Mouse (Mus musculus): Measurements from ENCODE around the gene Fam170b. TPM values are rescaled to one million over a fixed set of nuclear protein-coding genes. Genes with fewer than 3 reads are reported as not detected.
A peak's percentile ranks its signal among the peaks of the same experiment; 100 is the strongest.

The Fam170b gene
- polyA plus RNA-seq, 1 experiment from 2014 or later, result not detected

GRCm38 (mm10) chr14:32801016-32801661 is 32.6 kb upstream of the Fam170b start:
- no peak; the same call in 1 of the 2 replicates for ATAC-seq (ENCODE audit: low FRiP score)

GRCm38 (mm10) chr14:32801662-32802024 is 32.1 kb upstream of the Fam170b start:
- ATAC-seq (ENCODE audit: low FRiP score) (no peak), DNase-seq (ENCODE audit: low spot score) (no peak)
- H3K4me1 ChIP-seq (replicated peaks; ENCODE audit: control insufficient read depth, insufficient read depth, low read length), result no peaks in the 10 kb centered on the region
- H3K9ac ChIP-seq (ENCODE audit: low read depth, low read length), result no peak overlapping the region
- H3K9me3 ChIP-seq (ENCODE audit: control insufficient read depth, low read length), result no peaks in the 10 kb centered on the region
- H3K27me3 ChIP-seq (ENCODE audit: control insufficient read depth, insufficient read depth, low read length), result no peaks in the 10 kb centered on the region
- no peak overlapping the region for H3K4me2 ChIP-seq (replicated peaks; ENCODE audit: low read depth, low read length)
- H3K4me3 ChIP-seq (ENCODE audit: low read depth, low read length), result no peak overlapping the region
- H3K36me3 ChIP-seq (ENCODE audit: control insufficient read depth, insufficient read depth, low read length), result no peaks in the 10 kb centered on the region
- H3K27ac ChIP-seq (ENCODE audit: low read depth, low read length), result no peak overlapping the region

More at GRCm38 (mm10) chr14:32801016-32801661, 32.6 kb upstream of the Fam170b start:
- WGBS, result 57% methylated on average over 11 of the region's 11 CpGs
- no peak overlapping the region for H3K9ac ChIP-seq (ENCODE audit: low read depth, low read length)
- H3K4me1 ChIP-seq (replicated peaks; ENCODE audit: control insufficient read depth, insufficient read depth, low read length), result no peaks in the 10 kb centered on the region
- H3K36me3 ChIP-seq (ENCODE audit: control insufficient read depth, insufficient read depth, low read length), result no peaks in the 10 kb centered on the region
- H3K4me3 ChIP-seq (ENCODE audit: low read depth, low read length), result no peak overlapping the region
- DNase-seq (ENCODE audit: low spot score), result peak; percentile 45
- no peak overlapping the region for H3K27ac ChIP-seq (ENCODE audit: low read depth, low read length)
- no peak overlapping the region for H3K4me2 ChIP-seq (replicated peaks; ENCODE audit: low read depth, low read length)
- H3K27me3 ChIP-seq (ENCODE audit: control insufficient read depth, insufficient read depth, low read length), result no peaks in the 10 kb centered on the region
- no peaks in the 10 kb centered on the region for H3K9me3 ChIP-seq (ENCODE audit: control insufficient read depth, low read length)

GRCm38 (mm10) chr14:32810111-32810510 is 23.7 kb upstream of the Fam170b start:
- H3K4me3 ChIP-seq (ENCODE audit: low read depth, low read length), result no peak overlapping the region
- no peak overlapping the region for H3K27ac ChIP-seq (ENCODE audit: low read depth, low read length)
- no peaks in the 10 kb centered on the region for H3K4me1 ChIP-seq (replicated peaks; ENCODE audit: control insufficient read depth, insufficient read depth, low read length)
- no peaks in the 10 kb centered on the region for H3K36me3 ChIP-seq (ENCODE audit: control insufficient read depth, insufficient read depth, low read length)
- DNase-seq (ENCODE audit: low spot score) (no peak), ATAC-seq (ENCODE audit: low FRiP score) (no peak)
- no peak overlapping the region for H3K4me2 ChIP-seq (replicated peaks; ENCODE audit: low read depth, low read length)
- H3K9me3 ChIP-seq (ENCODE audit: control insufficient read depth, low read length), result no peaks in the 10 kb centered on the region
- no peak overlapping the region for H3K9ac ChIP-seq (ENCODE audit: low read depth, low read length)
- H3K27me3 ChIP-seq (ENCODE audit: control insufficient read depth, insufficient read depth, low read length), result no peaks in the 10 kb centered on the region

GRCm38 (mm10) chr14:32812429-32812828 is 21.3 kb upstream of the Fam170b start:
- DNase-seq (ENCODE audit: low spot score) (no peak), ATAC-seq (ENCODE audit: low FRiP score) (no peak)
- Histone ChIP-seq H3K9ac (ENCODE audit: low read depth, low read length) (no peak overlapping the region), H3K4me3 (ENCODE audit: low read depth, low read length) (no peak overlapping the region), H3K4me1 (replicated peaks; ENCODE audit: control insufficient read depth, insufficient read depth, low read length) (no peaks in the 10 kb centered on the region), H3K4me2 (replicated peaks; ENCODE audit: low read depth, low read length) (no peak overlapping the region), H3K36me3 (ENCODE audit: control insufficient read depth, insufficient read depth, low read length) (no peaks in the 10 kb centered on the region), H3K27me3 (ENCODE audit: control insufficient read depth, insufficient read depth, low read length) (no peaks in the 10 kb centered on the region), H3K27ac (ENCODE audit: low read depth, low read length) (no peak overlapping the region), H3K9me3 (ENCODE audit: control insufficient read depth, low read length) (no peaks in the 10 kb centered on the region)
- 77% methylated on average over 6 of the region's 6 CpGs for WGBS

GRCm38 (mm10) chr14:32814961-32815360 is 18.8 kb upstream of the Fam170b start:
- DNase-seq (ENCODE audit: low spot score), result no peak
- H3K9ac ChIP-seq (ENCODE audit: low read depth, low read length), result no peak overlapping the region
- no peak for ATAC-seq (ENCODE audit: low FRiP score)
- H3K4me3 ChIP-seq (ENCODE audit: low read depth, low read length), result no peak overlapping the region
- WGBS, result 65% methylated on average over 4 of the region's 4 CpGs
- no peak overlapping the region for H3K4me2 ChIP-seq (replicated peaks; ENCODE audit: low read depth, low read length)
- no peaks in the 10 kb centered on the region for H3K9me3 ChIP-seq (ENCODE audit: control insufficient read depth, low read length)
- H3K36me3 ChIP-seq (ENCODE audit: control insufficient read depth, insufficient read depth, low read length), result no peaks in the 10 kb centered on the region
- H3K27ac ChIP-seq (ENCODE audit: low read depth, low read length), result no peak overlapping the region
- no peaks in the 10 kb centered on the region for H3K27me3 ChIP-seq (ENCODE audit: control insufficient read depth, insufficient read depth, low read length)
- H3K4me1 ChIP-seq (replicated peaks; ENCODE audit: control insufficient read depth, insufficient read depth, low read length), result no peaks in the 10 kb centered on the region

- H3K4me2 ChIP-seq (replicated peaks; ENCODE audit: low read depth, low read length), result no peak overlapping the region
- ATAC-seq (ENCODE audit: low FRiP score) (no peak), DNase-seq (ENCODE audit: low spot score) (no peak)
- H3K9me3 ChIP-seq (ENCODE audit: control insufficient read depth, low read length), result no peaks in the 10 kb centered on the region
- WGBS, result 77% methylated on average over 4 of the region's 4 CpGs
- H3K27me3 ChIP-seq (ENCODE audit: control insufficient read depth, insufficient read depth, low read length), result no peaks in the 10 kb centered on the region
- no peak overlapping the region for H3K9ac ChIP-seq (ENCODE audit: low read depth, low read length)
- H3K27ac ChIP-seq (ENCODE audit: low read depth, low read length), result no peak overlapping the region
- no peaks in the 10 kb centered on the region for H3K4me1 ChIP-seq (replicated peaks; ENCODE audit: control insufficient read depth, insufficient read depth, low read length)
- H3K36me3 ChIP-seq (ENCODE audit: control insufficient read depth, insufficient read depth, low read length), result no peaks in the 10 kb centered on the region
- no peak overlapping the region for H3K4me3 ChIP-seq (ENCODE audit: low read depth, low read length)
Measured at GRCm38 (mm10) chr14:32816533-32816932, 17.2 kb upstream of the Fam170b start.

GRCm38 (mm10) chr14:32817258-32817657 is 16.5 kb upstream of the Fam170b start:
- Histone ChIP-seq H3K27me3 (ENCODE audit: control insufficient read depth, insufficient read depth, low read length) (no peaks in the 10 kb centered on the region), H3K4me3 (ENCODE audit: low read depth, low read length) (no peak overlapping the region), H3K27ac (ENCODE audit: low read depth, low read length) (no peak overlapping the region), H3K36me3 (ENCODE audit: control insufficient read depth, insufficient read depth, low read length) (no peaks in the 10 kb centered on the region), H3K9me3 (ENCODE audit: control insufficient read depth, low read length) (no peaks in the 10 kb centered on the region), H3K4me1 (replicated peaks; ENCODE audit: control insufficient read depth, insufficient read depth, low read length) (no peaks in the 10 kb centered on the region), H3K4me2 (replicated peaks; ENCODE audit: low read depth, low read length) (no peak overlapping the region), H3K9ac (ENCODE audit: low read depth, low read length) (no peak overlapping the region)
- DNase-seq (ENCODE audit: low spot score) (no peak), ATAC-seq (ENCODE audit: low FRiP score) (no peak)
- WGBS, result 82% methylated on average over 7 of the region's 7 CpGs

- Histone ChIP-seq H3K36me3 (ENCODE audit: control insufficient read depth, insufficient read depth, low read length) (no peaks in the 10 kb centered on the region), H3K4me1 (replicated peaks; ENCODE audit: control insufficient read depth, insufficient read depth, low read length) (no peaks in the 10 kb centered on the region), H3K27ac (ENCODE audit: low read depth, low read length) (no peak overlapping the region), H3K27me3 (ENCODE audit: control insufficient read depth, insufficient read depth, low read length) (no peaks in the 10 kb centered on the region), H3K9ac (ENCODE audit: low read depth, low read length) (no peak overlapping the region), H3K4me3 (ENCODE audit: low read depth, low read length) (no peak overlapping the region), H3K9me3 (ENCODE audit: control insufficient read depth, low read length) (no peaks in the 10 kb centered on the region), H3K4me2 (replicated peaks; ENCODE audit: low read depth, low read length) (no peak overlapping the region)
- ATAC-seq (ENCODE audit: low FRiP score) (no peak), DNase-seq (ENCODE audit: low spot score) (no peak)
- WGBS, result 81% methylated on average over 1 of the region's 1 CpGs
Measured at GRCm38 (mm10) chr14:32819297-32819696, 14.5 kb upstream of the Fam170b start.

- Histone ChIP-seq H3K36me3 (ENCODE audit: control insufficient read depth, insufficient read depth, low read length) (no peaks in the 10 kb centered on the region), H3K27ac (ENCODE audit: low read depth, low read length) (no peak overlapping the region), H3K9ac (ENCODE audit: low read depth, low read length) (no peak overlapping the region), H3K9me3 (ENCODE audit: control insufficient read depth, low read length) (no peaks in the 10 kb centered on the region), H3K27me3 (ENCODE audit: control insufficient read depth, insufficient read depth, low read length) (no peaks in the 10 kb centered on the region), H3K4me2 (replicated peaks; ENCODE audit: low read depth, low read length) (no peak overlapping the region), H3K4me3 (ENCODE audit: low read depth, low read length) (no peak overlapping the region), H3K4me1 (replicated peaks; ENCODE audit: control insufficient read depth, insufficient read depth, low read length) (no peaks in the 10 kb centered on the region)
- ATAC-seq (ENCODE audit: low FRiP score), result no peak
- 89% methylated on average over 4 of the region's 4 CpGs for WGBS
- no peak for DNase-seq (ENCODE audit: low spot score)
Measured at GRCm38 (mm10) chr14:32822812-32823211, 10.9 kb upstream of the Fam170b start.

Measured in hindbrain, embryonic 11.5 days (tissue).